Mouse (Mus musculus) heart, embryonic 11.5 days (tissue): ENCODE measurements around the gene Fosl1. TPM values are rescaled to one million over a fixed set of nuclear protein-coding genes. Genes with fewer than 3 reads are reported as not detected.
A peak's percentile ranks its signal among the peaks of the same experiment; 100 is the strongest.

Experiments
- ATAC-seq: fragments of 200-750 bp; cut with Nextera tagmentation; replicated peaks from 2 replicates; pipeline ENCODE4 v1.8.0; 2017; ENCODE audit warnings: moderate library complexity; ENCODE audit not compliant: insufficient number of reproducible peaks, low FRiP score, low TSS enrichment
- H3K27ac ChIP-seq: fragments of 300-500 bp; sonication (generic); 2 replicates; pipeline ENCODE4 v1.5.1; 2014; ENCODE audit warnings: mild to moderate bottlenecking, low read depth, low read length
- H3K27me3 ChIP-seq: fragments of 300-500 bp; sonication (generic); 2 replicates; pipeline ENCODE4 v1.6.1; 2014; ENCODE audit warnings: mild to moderate bottlenecking, low read length, mixed read lengths; ENCODE audit not compliant: control insufficient read depth, insufficient read depth
- H3K36me3 ChIP-seq: fragments of 300-500 bp; sonication (generic); 2 replicates; pipeline ENCODE4 v1.6.1; 2014; ENCODE audit warnings: mild to moderate bottlenecking, low read length, moderate library complexity, mixed read lengths; ENCODE audit not compliant: control insufficient read depth, insufficient read depth
- H3K4me1 ChIP-seq: fragments of 300-500 bp; sonication (generic); 2 replicates; pipeline ENCODE4 v1.6.1; 2014; ENCODE audit warnings: low read length; ENCODE audit not compliant: control insufficient read depth, insufficient read depth
- H3K4me2 ChIP-seq: fragments of 300-500 bp; sonication (generic); 2 replicates; pipeline ENCODE4 v1.6.1; 2014; ENCODE audit warnings: mild to moderate bottlenecking, moderate library complexity
- H3K4me3 ChIP-seq: fragments of 300-500 bp; sonication (generic); 2 replicates; pipeline ENCODE4 v1.5.1; 2014; ENCODE audit warnings: low read depth, low read length
- H3K9ac ChIP-seq: fragments of 300-500 bp; sonication (generic); 2 replicates; pipeline ENCODE4 v1.6.1; 2014; ENCODE audit warnings: mild to moderate bottlenecking, low read depth, low read length, moderate library complexity
- H3K9me3 ChIP-seq: fragments of 300-500 bp; sonication (generic); replicated peaks from 2 replicates; pipeline ENCODE4 v1.6.1; 2016; ENCODE audit warnings: low read length; ENCODE audit not compliant: control insufficient read depth
- WGBS: fragments of 180-500 bp; shearing (Covaris S2); extraction: QIAGEN DNeasy Blood & Tissue Kit; methylation state at CpG from one replicate; pipeline ENCODE4 v1.1.7; 2014; ENCODE audit not compliant: insufficient replicate concordance; 5-methylcytosine and 5-hydroxymethylcytosine counted together
- polyA plus RNA-seq: library from polyadenylated mRNA; unstranded; fragments of >200 nt; fragmentation: Nextera tagmentation; extraction: Ambion mirVana; gene quantifications from 2 replicates; pipeline ENCODE4 v1.2.1, GENCODE M21; 2014

Fosl1 gene
- polyA plus RNA-seq, 1 experiment from 2014 or later = not detected

GRCm38 (mm10) chr19:5457746-5458442, 10.5 kb downstream of the Fosl1 start, which contains the start of gene Ccdc85b:
TSS of gene Ccdc85b (minus strand) at chr19:5457894.
- ATAC-seq = no peak
- Histone ChIP-seq H3K9ac (peak within 1 kb of the TSS; percentile 95), H3K9me3 (no peaks in the 10 kb centered on the region), H3K4me2 (peak within 1 kb of the TSS; percentile 100), H3K4me1 (peaks cover 25% of the 10 kb centered on the region), H3K27me3 (no peaks in the 10 kb centered on the region), H3K4me3 (peak within 1 kb of the TSS; percentile 87), H3K36me3 (no peaks in the 10 kb centered on the region), H3K27ac (peak within 1 kb of the TSS; percentile 94)
- WGBS = 14% methylated on average over 14 of the region's 14 CpGs

GRCm38 (mm10) chr19:5459019-5459418, 11.7 kb downstream of the Fosl1 start:
- no peak overlapping the region for H3K27ac ChIP-seq
- ATAC-seq = no peak
- no peaks in the 10 kb centered on the region for H3K27me3 ChIP-seq
- H3K4me3 ChIP-seq = no peak overlapping the region
- H3K4me1 ChIP-seq = peaks cover 28% of the 10 kb centered on the region
- WGBS = 54% methylated on average over 7 of the region's 7 CpGs
- no peak overlapping the region for H3K9ac ChIP-seq
- H3K36me3 ChIP-seq = no peaks in the 10 kb centered on the region
- H3K4me2 ChIP-seq = no peak overlapping the region
- no peaks in the 10 kb centered on the region for H3K9me3 ChIP-seq

GRCm38 (mm10) chr19:5459896-5460295, 12.5 kb downstream of the Fosl1 start:
- Histone ChIP-seq H3K4me1 (peaks cover 32% of the 10 kb centered on the region), H3K4me2 (peak overlapping the region; percentile 96), H3K27me3 (no peaks in the 10 kb centered on the region), H3K36me3 (no peaks in the 10 kb centered on the region), H3K4me3 (peak overlapping the region; percentile 79), H3K9me3 (no peaks in the 10 kb centered on the region), H3K27ac (peak overlapping the region; percentile 43), H3K9ac (peak overlapping the region; percentile 87)
- WGBS = 25% methylated on average over 3 of the region's 3 CpGs
- no peak for ATAC-seq

- H3K4me2 ChIP-seq = peak within 1 kb of the TSS; percentile 96
- H3K9ac ChIP-seq = peak within 1 kb of the TSS; percentile 87
- H3K4me3 ChIP-seq = peak within 1 kb of the TSS; percentile 79
- H3K4me1 ChIP-seq = peaks cover 27% of the 10 kb centered on the region
- peaks cover 4% of the 10 kb centered on the region for H3K36me3 ChIP-seq
- under 1% methylated on average over 32 of the region's 32 CpGs for WGBS
- no peaks in the 10 kb centered on the region for H3K9me3 ChIP-seq
- peak within 1 kb of the TSS; percentile 43 for H3K27ac ChIP-seq
- no peaks in the 10 kb centered on the region for H3K27me3 ChIP-seq
- peak; percentile 53; the same call in 1 of the 2 replicates for ATAC-seq
Observed at GRCm38 (mm10) chr19:5460465-5460911, 13.1 kb downstream of the Fosl1 start, which contains the start of gene Fibp. TSS of gene Fibp (plus strand) at chr19:5460615.

- Histone ChIP-seq H3K9me3 (no peaks in the 10 kb centered on the region), H3K9ac (peak overlapping the region; percentile 87; the same call in 1 of the 2 replicates), H3K27me3 (no peaks in the 10 kb centered on the region), H3K4me1 (peaks cover 20% of the 10 kb centered on the region), H3K27ac (no peak overlapping the region), H3K4me2 (peak overlapping the region; percentile 96), H3K4me3 (peak overlapping the region; percentile 79; the same call in 1 of the 2 replicates), H3K36me3 (peaks cover 14% of the 10 kb centered on the region)
- 84% methylated on average over 6 of the region's 6 CpGs for WGBS
- ATAC-seq = no peak
Observed at GRCm38 (mm10) chr19:5461411-5461810, 14.1 kb downstream of the Fosl1 start.

GRCm38 (mm10) chr19:5463212-5463611, 15.9 kb downstream of the Fosl1 start:
- H3K27ac ChIP-seq = no peak overlapping the region
- peaks cover 14% of the 10 kb centered on the region for H3K4me1 ChIP-seq
- H3K27me3 ChIP-seq = no peaks in the 10 kb centered on the region
- H3K4me2 ChIP-seq = no peak overlapping the region
- WGBS = 82% methylated on average over 9 of the region's 9 CpGs
- H3K4me3 ChIP-seq = no peak overlapping the region
- ATAC-seq = no peak
- peaks cover 18% of the 10 kb centered on the region for H3K36me3 ChIP-seq
- H3K9ac ChIP-seq = no peak overlapping the region
- no peaks in the 10 kb centered on the region for H3K9me3 ChIP-seq

GRCm38 (mm10) chr19:5463791-5464562, 16.6 kb downstream of the Fosl1 start:
- Histone ChIP-seq H3K9me3 (no peaks in the 10 kb centered on the region), H3K4me1 (peaks cover 17% of the 10 kb centered on the region), H3K4me3 (peak overlapping the region; percentile 4; the same call in 1 of the 2 replicates), H3K36me3 (peaks cover 18% of the 10 kb centered on the region), H3K9ac (peak overlapping the region; percentile 49; the same call in 1 of the 2 replicates), H3K4me2 (peak overlapping the region; percentile 45), H3K27ac (peak overlapping the region; percentile 22; the same call in 1 of the 2 replicates), H3K27me3 (no peaks in the 10 kb centered on the region)
- ATAC-seq = no peak
- 49% methylated on average over 15 of the region's 15 CpGs for WGBS

- WGBS = 93% methylated on average over 8 of the region's 8 CpGs
- peaks cover 18% of the 10 kb centered on the region for H3K36me3 ChIP-seq
Observed at GRCm38 (mm10) chr19:5465037-5465436, 17.7 kb downstream of the Fosl1 start.

More at GRCm38 (mm10) chr19:5465037-5465436, 17.7 kb downstream of the Fosl1 start:
- Histone ChIP-seq H3K4me3 (no peak overlapping the region), H3K4me1 (peaks cover 24% of the 10 kb centered on the region), H3K4me2 (no peak overlapping the region), H3K9ac (no peak overlapping the region), H3K9me3 (no peaks in the 10 kb centered on the region), H3K27ac (no peak overlapping the region), H3K27me3 (no peaks in the 10 kb centered on the region)
- no peak for ATAC-seq
